Mouse (Mus musculus) midbrain, embryonic 15.5 days (tissue): ENCODE results near the gene Rfpl4. TPM values are rescaled to one million over a fixed set of nuclear protein-coding genes. Genes with fewer than 3 reads are reported as not detected.
A peak's percentile ranks its signal among the peaks of the same experiment; 100 is the strongest.
"Not testable (repeated sequence)": the region's sequence is repeated elsewhere in the genome, so short reads cannot be mapped to it uniquely, and the experiment has no call there.

Experiments used
- ATAC-seq: fragments of 200-750 bp; cut with Nextera tagmentation; replicated peaks from 2 replicates; pipeline ENCODE4 v1.8.0; 2017; ENCODE audit warnings: moderate TSS enrichment
- H3K27ac ChIP-seq: fragments of 300-500 bp; sonication (generic); 2 replicates; pipeline ENCODE4 v1.5.1; 2015; ENCODE audit warnings: mild to moderate bottlenecking, inconsistent platforms
- H3K27me3 ChIP-seq: fragments of 300-500 bp; sonication (generic); replicated peaks from 2 replicates; pipeline ENCODE4 v1.6.1; 2015; ENCODE audit warnings: inconsistent platforms
- H3K36me3 ChIP-seq: fragments of 300-500 bp; sonication (generic); replicated peaks from 2 replicates; pipeline ENCODE4 v1.6.1; 2015; ENCODE audit warnings: inconsistent platforms
- H3K4me1 ChIP-seq: fragments of 300-500 bp; sonication (generic); 2 replicates; pipeline ENCODE4 v1.6.1; 2015; ENCODE audit warnings: inconsistent platforms
- H3K4me2 ChIP-seq: fragments of 300-500 bp; sonication (generic); 2 replicates; pipeline ENCODE4 v1.6.1; 2015; ENCODE audit warnings: inconsistent platforms, mild to moderate bottlenecking, moderate library complexity
- H3K4me3 ChIP-seq: fragments of 300-500 bp; sonication (generic); 2 replicates; pipeline ENCODE4 v1.5.1; 2015; ENCODE audit warnings: mild to moderate bottlenecking, inconsistent platforms
- H3K9ac ChIP-seq: fragments of 300-500 bp; sonication (generic); 2 replicates; pipeline ENCODE4 v1.6.1; 2015; ENCODE audit warnings: mild to moderate bottlenecking, inconsistent platforms
- H3K9me3 ChIP-seq: fragments of 300-500 bp; sonication (generic); 2 replicates; pipeline ENCODE4 v1.6.1; 2016; ENCODE audit warnings: inconsistent platforms
- WGBS: fragments of 180-500 bp; shearing (Covaris S2); methylation state at CpG from one replicate; pipeline ENCODE4 v1.1.7; 2015; ENCODE audit warnings: mixed read lengths; 5-methylcytosine and 5-hydroxymethylcytosine counted together
- polyA plus RNA-seq: library from polyadenylated mRNA; unstranded; fragments of >200 nt; fragmentation: Nextera tagmentation; extraction: Ambion mirVana; gene quantifications from 2 replicates; pipeline ENCODE4 v1.2.1, GENCODE M21; 2015

Gene Rfpl4
- polyA plus RNA-seq, 1 experiment from 2014 or later: not detected

- ATAC-seq: peak; percentile 67
- Histone ChIP-seq H3K27ac (peak overlapping the region; percentile 89), H3K36me3 (peaks cover 38% of the 10 kb centered on the region), H3K4me1 (peaks cover 26% of the 10 kb centered on the region), H3K4me3 (peak overlapping the region; percentile 93), H3K4me2 (peak overlapping the region; percentile 84)
- 48% methylated on average over 11 of the region's 13 CpGs for WGBS
- H3K27me3 ChIP-seq, H3K9me3 ChIP-seq, H3K9ac ChIP-seq: not testable (repeated sequence)
Measured at GRCm38 (mm10) chr7:5079365-5080009, 37.3 kb downstream of the Rfpl4 start.

GRCm38 (mm10) chr7:5076931-5077330 is 39.8 kb downstream of the Rfpl4 start:
- no peaks in the 10 kb centered on the region for H3K9me3 ChIP-seq
- no peaks in the 10 kb centered on the region for H3K27me3 ChIP-seq
- no peak overlapping the region for H3K4me2 ChIP-seq
- ATAC-seq: no peak
- H3K9ac ChIP-seq: no peak overlapping the region
- H3K27ac ChIP-seq: no peak overlapping the region
- H3K36me3 ChIP-seq: peaks cover 63% of the 10 kb centered on the region
- peaks cover 13% of the 10 kb centered on the region for H3K4me1 ChIP-seq
- H3K4me3 ChIP-seq: no peak overlapping the region
- WGBS: 88% methylated on average over 2 of the region's 2 CpGs

- no peak overlapping the region for H3K27ac ChIP-seq
- H3K9me3 ChIP-seq: no peaks in the 10 kb centered on the region
- H3K27me3 ChIP-seq: no peaks in the 10 kb centered on the region
- H3K4me2 ChIP-seq: no peak overlapping the region
- 92% methylated on average over 5 of the region's 5 CpGs for WGBS
- H3K4me3 ChIP-seq: no peak overlapping the region
- ATAC-seq: no peak
- H3K36me3 ChIP-seq: peaks cover 79% of the 10 kb centered on the region
- H3K9ac ChIP-seq: no peak overlapping the region
- no peaks in the 10 kb centered on the region for H3K4me1 ChIP-seq
Measured at GRCm38 (mm10) chr7:5074984-5075383, 41.8 kb downstream of the Rfpl4 start.

GRCm38 (mm10) chr7:5073586-5073985 is 43.2 kb downstream of the Rfpl4 start:
- no peak overlapping the region for H3K4me2 ChIP-seq
- ATAC-seq: no peak
- WGBS: 90% methylated on average over 1 of the region's 1 CpGs
- no peak overlapping the region for H3K27ac ChIP-seq
- no peak overlapping the region for H3K9ac ChIP-seq
- no peak overlapping the region for H3K4me3 ChIP-seq
- no peaks in the 10 kb centered on the region for H3K9me3 ChIP-seq
- peaks cover 87% of the 10 kb centered on the region for H3K36me3 ChIP-seq
- no peaks in the 10 kb centered on the region for H3K4me1 ChIP-seq
- H3K27me3 ChIP-seq: no peaks in the 10 kb centered on the region

DNA sequence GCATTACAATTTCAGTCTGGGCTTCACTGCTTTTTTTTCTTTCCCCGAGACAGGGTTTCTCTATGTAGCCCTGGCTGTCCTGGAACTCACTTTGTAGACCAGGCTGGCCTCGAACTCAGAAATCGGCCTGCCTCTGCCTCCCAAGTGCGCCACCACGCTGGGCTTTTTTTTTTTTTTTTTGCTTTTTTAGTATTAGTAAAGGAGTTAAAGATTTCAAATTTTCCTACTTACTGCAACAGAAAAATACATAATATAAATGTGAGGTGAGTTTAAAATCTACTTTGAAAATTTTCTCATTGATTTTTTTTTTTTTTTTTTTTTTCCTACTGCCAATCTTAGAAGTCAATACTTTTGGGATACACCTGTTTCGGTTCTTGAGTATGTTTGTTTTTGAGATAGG is 51.9 kb downstream of the Rfpl4 start:
- H3K9me3 ChIP-seq: no peaks in the 10 kb centered on the region
- no peak for ATAC-seq
- peaks cover 26% of the 10 kb centered on the region for H3K36me3 ChIP-seq
- H3K4me2 ChIP-seq: peak overlapping the region; percentile 89; the same call in 1 of the 2 replicates
- H3K9ac ChIP-seq: no peak overlapping the region
- no peak overlapping the region for H3K27ac ChIP-seq
- WGBS: 95% methylated on average over 6 of the region's 6 CpGs
- peaks cover 40% of the 10 kb centered on the region for H3K4me1 ChIP-seq
- H3K4me3 ChIP-seq: no peak overlapping the region
- no peaks in the 10 kb centered on the region for H3K27me3 ChIP-seq

DNA sequence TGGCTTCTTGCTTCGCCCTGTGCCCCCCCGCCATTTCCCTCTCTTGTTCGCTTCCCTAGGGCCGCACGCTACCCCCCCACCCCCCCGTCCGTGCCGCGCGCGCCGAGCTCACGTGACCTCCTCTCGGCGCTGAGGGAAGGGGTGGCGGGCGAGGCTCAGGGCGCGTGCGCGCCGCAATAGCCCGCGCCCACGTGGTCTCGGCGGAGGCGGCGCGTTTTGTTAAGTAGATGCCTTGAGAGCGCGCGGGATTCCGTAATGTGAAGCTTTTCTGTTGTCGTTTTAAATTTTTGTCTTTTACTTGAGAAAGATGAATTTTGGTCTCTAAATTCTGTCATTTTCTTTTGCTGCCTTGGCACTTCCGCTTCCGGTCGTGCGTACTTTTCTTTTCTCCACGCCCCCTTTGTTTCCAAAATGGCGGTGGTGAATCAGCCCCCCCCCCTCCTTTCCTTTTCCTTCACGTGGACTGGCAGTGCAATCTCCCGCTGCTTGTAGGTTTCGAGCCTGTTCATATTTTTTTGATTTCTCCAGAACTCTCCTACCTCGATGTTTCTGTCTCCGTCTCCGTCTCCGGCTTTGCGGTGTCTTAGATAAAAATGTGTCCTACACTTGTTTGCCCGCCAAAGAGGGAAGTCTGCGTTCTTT is 54.3 kb downstream of the Rfpl4 start:
- ATAC-seq: peak; percentile 16
- H3K9me3 ChIP-seq: no peaks in the 10 kb centered on the region
- peak overlapping the region; percentile 89 for H3K4me2 ChIP-seq
- H3K9ac ChIP-seq: peak overlapping the region; percentile 88
- 0 out of 2 replicates have a peak, but pooled peaks cover 3% of the 10 kb centered on the region for H3K36me3 ChIP-seq
- peak overlapping the region; percentile 99 for H3K27ac ChIP-seq
- peak overlapping the region; percentile 55 for H3K4me3 ChIP-seq
- WGBS: under 1% methylated on average over 50 of the region's 51 CpGs
- peaks cover 62% of the 10 kb centered on the region for H3K4me1 ChIP-seq
- H3K27me3 ChIP-seq: no peaks in the 10 kb centered on the region

DNA sequence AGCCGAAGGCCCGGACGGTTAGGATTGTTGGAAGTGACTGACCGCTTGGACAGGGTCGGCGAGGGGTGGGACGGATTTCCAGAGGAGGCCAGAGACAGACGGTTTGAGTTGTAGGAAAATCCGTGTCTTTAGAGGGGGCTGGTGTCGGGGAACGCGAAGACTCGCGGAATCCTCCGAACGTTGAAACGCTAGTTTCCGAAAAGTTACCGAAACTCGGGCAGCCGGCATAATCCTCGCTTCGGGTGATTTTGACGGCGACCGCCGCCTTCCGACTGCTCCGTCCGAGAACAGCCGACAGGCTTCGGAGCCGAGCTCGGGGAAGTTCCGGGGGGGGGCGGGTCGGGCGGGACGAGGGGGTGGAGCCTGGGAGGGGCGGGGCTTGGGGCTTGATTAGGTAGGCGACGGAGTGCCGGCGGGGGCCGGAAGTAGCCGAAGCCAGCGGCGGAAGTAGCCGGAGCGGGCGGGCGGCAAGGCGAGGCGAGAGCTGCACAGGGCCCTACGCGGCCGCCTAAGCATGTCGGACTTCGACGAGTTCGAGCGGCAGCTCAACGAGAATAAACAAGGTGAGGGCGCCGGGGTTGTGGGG is 54.9 kb downstream of the Rfpl4 start, which contains the start of gene U2af2:
U2af2 (plus strand) TSS at position 370 of the 586 bp plus-strand sequence.
- peak; percentile 79 for ATAC-seq
- H3K27ac ChIP-seq: peak within 1 kb of the TSS; percentile 99
- WGBS: under 1% methylated on average over 65 of the region's 65 CpGs
- peak within 1 kb of the TSS; percentile 89 for H3K4me2 ChIP-seq
- H3K4me3 ChIP-seq: peak within 1 kb of the TSS; percentile 55
- H3K4me1 ChIP-seq: peaks cover 67% of the 10 kb centered on the region
- H3K27me3 ChIP-seq: no peaks in the 10 kb centered on the region
- H3K9ac ChIP-seq: peak within 1 kb of the TSS; percentile 88
- no peaks in the 10 kb centered on the region for H3K9me3 ChIP-seq
- no peaks in the 10 kb centered on the region for H3K36me3 ChIP-seq

- Histone ChIP-seq H3K9ac (peak overlapping the region; percentile 88), H3K9me3 (no peaks in the 10 kb centered on the region), H3K36me3 (no peaks in the 10 kb centered on the region), H3K4me3 (peak overlapping the region; percentile 55), H3K4me2 (peak overlapping the region; percentile 89), H3K27ac (peak overlapping the region; percentile 99), H3K27me3 (no peaks in the 10 kb centered on the region), H3K4me1 (peaks cover 67% of the 10 kb centered on the region)
- WGBS: under 1% methylated on average over 60 of the region's 60 CpGs
- ATAC-seq: peak; percentile 91
Measured at GRCm38 (mm10) chr7:5060944-5061773, 55.6 kb downstream of the Rfpl4 start.

GRCm38 (mm10) chr7:5060239-5060731 is 56.5 kb downstream of the Rfpl4 start:
- H3K4me2 ChIP-seq: peak overlapping the region; percentile 89
- 3% methylated on average over 27 of the region's 27 CpGs for WGBS
- H3K9ac ChIP-seq: peak overlapping the region; percentile 88
- peaks cover 67% of the 10 kb centered on the region for H3K4me1 ChIP-seq
- no peaks in the 10 kb centered on the region for H3K9me3 ChIP-seq
- peak overlapping the region; percentile 99 for H3K27ac ChIP-seq
- ATAC-seq: 0 out of 2 replicates have a peak, but pooled peaks have one; percentile 0
- H3K4me3 ChIP-seq: peak overlapping the region; percentile 55
- H3K27me3 ChIP-seq: peaks cover 6% of the 10 kb centered on the region
- no peaks in the 10 kb centered on the region for H3K36me3 ChIP-seq
